Mouse (Mus musculus): ENCODE data around the gene Foxj3. TPM values are rescaled to one million over a fixed set of nuclear protein-coding genes. Genes with fewer than 3 reads are reported as not detected.

The Foxj3 gene
- polyA plus RNA-seq, 1 experiment, result 7.7 TPM

DNA sequence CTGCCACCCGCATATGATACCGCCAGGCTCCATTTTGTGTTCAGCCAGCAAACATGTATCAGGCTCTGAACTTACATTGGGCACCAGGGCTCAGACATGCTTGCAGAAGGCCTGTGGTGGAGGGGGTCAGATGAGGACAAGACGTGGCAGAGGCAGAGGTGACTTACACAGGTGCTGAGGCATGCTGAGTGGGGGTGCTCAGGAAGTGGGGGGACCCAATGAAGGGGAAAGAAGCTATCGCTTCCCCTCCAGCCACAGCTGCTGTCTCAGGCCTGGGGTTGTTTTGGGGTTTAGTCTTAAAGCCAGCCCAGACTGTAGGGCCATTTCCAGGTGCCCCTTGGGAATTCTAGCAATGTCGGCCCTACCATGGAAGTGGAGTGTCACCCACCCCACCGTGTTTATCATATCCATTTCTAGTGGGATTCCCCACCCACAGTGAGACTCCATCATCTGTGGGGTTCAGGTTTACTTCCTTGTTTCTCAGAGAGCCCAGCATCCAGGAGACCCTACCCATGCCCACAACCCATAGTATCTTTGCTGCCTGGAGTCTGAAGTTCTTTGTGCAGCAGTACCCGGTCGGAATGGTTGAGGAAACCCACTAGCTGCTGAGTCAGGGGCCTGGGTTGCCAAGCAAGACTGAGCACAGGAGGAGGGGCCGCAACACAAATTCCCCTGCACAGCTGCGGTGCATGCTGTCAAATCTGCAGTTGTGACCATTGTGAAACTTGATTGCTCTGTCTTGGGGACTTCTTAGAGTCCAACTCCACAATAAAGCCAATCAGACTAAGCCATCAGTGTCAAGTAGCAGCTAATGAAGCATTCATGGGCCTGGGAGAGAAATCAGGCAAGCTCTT, 132.8 kb downstream of the Foxj3 start:
- no peak for DNase-seq (ENCODE audit: low read depth, low spot score)
- 75% methylated on average over 10 of the region's 10 CpGs for WGBS

DNA sequence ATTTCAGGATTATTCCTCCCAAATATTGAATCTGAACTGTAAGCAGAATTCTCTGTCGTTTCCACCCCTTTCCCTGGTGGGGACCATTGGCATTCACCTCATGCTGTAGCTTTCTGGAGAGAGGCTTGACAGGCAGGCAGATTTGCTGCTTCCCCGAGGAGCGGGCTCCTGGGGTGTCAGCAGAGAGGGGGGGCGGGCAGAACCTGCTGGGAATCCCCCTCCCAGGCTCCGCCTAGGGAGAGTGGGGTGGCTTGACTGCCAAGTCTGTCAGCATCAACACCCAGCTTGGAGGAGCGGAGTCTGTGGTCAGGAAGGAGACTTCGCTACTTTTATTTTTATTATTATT, 133.4 kb downstream of the Foxj3 start:
- no peak for DNase-seq (ENCODE audit: low read depth, low spot score)
- 56% methylated on average over 7 of the region's 7 CpGs for WGBS

DNA sequence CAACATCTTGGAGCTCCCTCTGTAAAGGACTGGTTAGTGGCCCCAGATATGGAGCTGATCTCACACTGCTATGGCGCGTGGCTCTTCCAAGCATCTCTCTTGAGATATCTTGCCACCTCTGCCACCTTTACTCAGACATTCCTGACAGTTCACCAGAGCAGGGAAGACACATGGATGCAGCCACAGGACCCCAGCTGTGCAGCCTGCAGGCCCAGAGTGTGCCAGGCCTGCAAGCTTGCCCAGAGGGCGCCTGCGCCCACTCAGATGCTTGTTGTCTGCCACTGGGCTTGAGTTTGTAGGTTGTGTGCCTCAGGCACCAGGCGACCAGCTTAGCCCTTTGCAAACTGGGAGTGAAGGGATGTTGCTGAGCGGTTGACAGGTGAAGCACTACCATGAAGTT, 133.9 kb downstream of the Foxj3 start:
- DNase-seq (ENCODE audit: low read depth, low spot score), result no peak
- 88% methylated on average over 6 of the region's 6 CpGs for WGBS

DNA sequence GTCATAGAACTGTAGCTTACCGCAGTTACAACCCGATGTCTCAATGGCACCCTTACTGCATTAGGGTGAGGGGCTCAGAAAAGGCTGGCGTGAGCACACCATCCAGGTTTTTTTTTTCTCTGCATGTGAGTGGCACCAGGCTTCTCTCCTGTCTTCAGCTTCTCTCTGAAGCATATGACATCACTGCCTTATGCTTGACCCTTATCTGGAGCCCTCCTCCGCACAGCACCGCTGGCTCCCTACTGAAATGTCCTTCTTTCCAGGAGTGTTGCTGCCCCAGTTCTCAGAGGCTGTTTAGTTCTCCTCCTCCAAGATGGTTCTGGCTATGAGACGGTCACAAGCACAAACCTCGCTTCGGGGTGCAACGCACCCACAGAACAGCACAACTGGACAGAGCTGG, 134.4 kb downstream of the Foxj3 start:
- WGBS, result 95% methylated on average over 9 of the region's 9 CpGs
- DNase-seq (ENCODE audit: low read depth, low spot score), result no peak

DNA sequence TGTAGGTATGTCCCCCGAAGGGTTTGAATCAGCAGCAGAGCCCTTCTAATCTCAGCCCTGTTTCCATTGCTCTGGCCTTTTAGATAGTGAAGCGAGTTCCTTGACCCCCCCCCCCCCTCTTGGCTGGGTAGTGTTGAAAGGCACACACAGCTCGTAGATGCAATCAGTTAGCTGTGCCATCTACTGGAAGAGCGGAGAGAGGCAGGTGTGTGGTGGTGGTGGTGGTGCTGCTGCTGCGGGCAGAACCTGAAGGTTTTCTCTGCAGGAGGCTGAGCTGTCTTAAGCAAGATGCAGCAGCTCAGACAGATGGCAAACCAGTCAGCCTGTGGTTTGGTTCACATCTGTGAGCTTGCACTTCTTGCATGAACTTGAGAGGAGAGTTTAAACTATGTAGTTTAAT, 135.9 kb downstream of the Foxj3 start:
- 28% methylated on average over 5 of the region's 5 CpGs for WGBS
- DNase-seq (ENCODE audit: low read depth, low spot score), result no peak

Other genes with a start within 250 kb of the Foxj3 start
- 218 and 233 TPM in 2 replicates for gene Ybx1, start 242.4 kb upstream of the Foxj3 start, polyA plus RNA-seq (2012; rRNA removed)
- 24.5 and 25.4 TPM in 2 replicates for gene Ppih, start 216.5 kb upstream of the Foxj3 start, polyA plus RNA-seq (2012; rRNA removed)
- gene Ccdc30, start 121.5 kb upstream of the Foxj3 start, polyA plus RNA-seq (2012; rRNA removed), result 0.11 and 0.14 TPM in 2 replicates
- gene Ppcs, start 114.6 kb upstream of the Foxj3 start, polyA plus RNA-seq (2012; rRNA removed), result 16.4 and 25.5 TPM in 2 replicates
- 0.07 and 0.20 TPM in 2 replicates for gene Zmynd12, start 114.2 kb upstream of the Foxj3 start, polyA plus RNA-seq (2012; rRNA removed)
- 0.14 and 0.23 TPM in 2 replicates for gene Rimkla, start 44.4 kb upstream of the Foxj3 start, polyA plus RNA-seq (2012; rRNA removed)
- gene Frg2f1, start 2.5 kb downstream of the Foxj3 start, polyA plus RNA-seq (2012; rRNA removed), result 1.6 and 2.4 TPM in 2 replicates
- 1,587 and 1,717 TPM in 2 replicates for gene Guca2a, start 100.7 kb downstream of the Foxj3 start, polyA plus RNA-seq (2012; rRNA removed)
- gene Guca2b, start 122.0 kb downstream of the Foxj3 start, polyA plus RNA-seq (2012; rRNA removed), result 722 and 1,616 TPM in 2 replicates
- 4.4 and 5.4 TPM in 2 replicates for gene Hivep3, start 196.8 kb downstream of the Foxj3 start, polyA plus RNA-seq (2012; rRNA removed)